Mouse (Mus musculus) cerebellum, adult 11 months (tissue): ENCODE data around the gene 1700029H14Rik.

ENCODE experiments used
- DNase-seq: peaks from one replicate; pipeline ENCODE4 v3.0.0; 2022

The 1700029H14Rik gene

GRCm38 (mm10) chr8:13503936-13504606 is 58.2 kb downstream of the 1700029H14Rik start:
- DNase-seq: no peak

- no peak for DNase-seq
These were observed 61.0 kb downstream of the 1700029H14Rik start for GRCm38 (mm10) chr8:13501221-13501620.
